Mouse (Mus musculus): ENCODE results near the gene Zg16. TPM values are rescaled to one million over a fixed set of nuclear protein-coding genes. Genes with fewer than 3 reads are reported as not detected.

Zg16 gene
- polyA plus RNA-seq, 1 experiment = 1.2 TPM

DNA sequence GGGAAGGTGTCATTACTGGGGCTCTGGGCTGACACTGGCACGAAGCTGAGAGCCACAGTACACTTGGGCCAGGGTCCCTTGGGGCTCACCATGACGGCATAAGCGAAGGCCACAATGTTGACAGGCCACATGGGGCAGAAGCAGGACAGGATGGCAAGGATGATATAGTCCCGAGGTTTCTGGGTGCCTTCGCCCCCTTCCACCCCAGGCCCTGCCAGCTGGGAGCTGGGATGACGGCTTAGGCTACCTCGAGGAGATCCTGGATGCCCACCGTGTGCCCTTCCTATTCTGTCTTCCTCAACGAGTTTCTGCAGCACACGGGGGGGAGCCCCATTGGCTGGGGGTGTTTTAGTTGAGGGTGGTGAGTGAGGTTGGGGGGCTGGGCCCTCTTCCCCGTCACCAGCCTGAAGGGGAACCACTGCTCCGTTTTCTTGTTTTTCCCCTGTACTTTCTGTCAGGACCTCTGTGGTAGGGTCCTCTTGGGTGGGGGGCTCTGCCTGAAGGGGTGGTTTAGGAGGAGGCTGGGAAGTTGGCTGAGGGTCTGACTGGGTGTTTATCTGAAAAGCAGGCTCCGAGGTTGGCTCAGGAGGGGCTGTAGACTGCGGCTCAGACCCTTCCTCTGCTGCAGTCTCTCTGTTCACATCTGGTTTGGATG lies 67.7 kb downstream of the Zg16 start:
- Histone ChIP-seq H3K4me3 (ENCODE audit: control insufficient read depth, insufficient read depth, low read length) (no peak overlapping the region), H3K27ac (ENCODE audit: control insufficient read depth, insufficient read depth, low read length) (no peak overlapping the region), H3K36me3 (ENCODE audit: control insufficient read depth, insufficient read depth, low read length) (peaks cover 7% of the 10 kb centered on the region; the same call in 1 of the 2 replicates), H3K4me1 (replicated peaks; ENCODE audit: control insufficient read depth, insufficient read depth, low read length) (peaks cover 80% of the 10 kb centered on the region), H3K27me3 (ENCODE audit: control insufficient read depth, insufficient read depth, low read length) (no peaks in the 10 kb centered on the region)
- WGBS = 89% methylated on average over 14 of the region's 14 CpGs
- no peak for TF ChIP-seq POLR2A (IDR thresholded peaks at IDR 0.05; ENCODE audit: control insufficient read depth, extremely low read depth, insufficient read depth, low read length, poor library complexity)
- TF ChIP-seq CTCF (IDR thresholded peaks at IDR 0.05; ENCODE audit: borderline replicate concordance, control insufficient read depth, extremely low read depth, insufficient read depth, low read length, poor library complexity) = no peak
- no peak for DNase-seq

DNA sequence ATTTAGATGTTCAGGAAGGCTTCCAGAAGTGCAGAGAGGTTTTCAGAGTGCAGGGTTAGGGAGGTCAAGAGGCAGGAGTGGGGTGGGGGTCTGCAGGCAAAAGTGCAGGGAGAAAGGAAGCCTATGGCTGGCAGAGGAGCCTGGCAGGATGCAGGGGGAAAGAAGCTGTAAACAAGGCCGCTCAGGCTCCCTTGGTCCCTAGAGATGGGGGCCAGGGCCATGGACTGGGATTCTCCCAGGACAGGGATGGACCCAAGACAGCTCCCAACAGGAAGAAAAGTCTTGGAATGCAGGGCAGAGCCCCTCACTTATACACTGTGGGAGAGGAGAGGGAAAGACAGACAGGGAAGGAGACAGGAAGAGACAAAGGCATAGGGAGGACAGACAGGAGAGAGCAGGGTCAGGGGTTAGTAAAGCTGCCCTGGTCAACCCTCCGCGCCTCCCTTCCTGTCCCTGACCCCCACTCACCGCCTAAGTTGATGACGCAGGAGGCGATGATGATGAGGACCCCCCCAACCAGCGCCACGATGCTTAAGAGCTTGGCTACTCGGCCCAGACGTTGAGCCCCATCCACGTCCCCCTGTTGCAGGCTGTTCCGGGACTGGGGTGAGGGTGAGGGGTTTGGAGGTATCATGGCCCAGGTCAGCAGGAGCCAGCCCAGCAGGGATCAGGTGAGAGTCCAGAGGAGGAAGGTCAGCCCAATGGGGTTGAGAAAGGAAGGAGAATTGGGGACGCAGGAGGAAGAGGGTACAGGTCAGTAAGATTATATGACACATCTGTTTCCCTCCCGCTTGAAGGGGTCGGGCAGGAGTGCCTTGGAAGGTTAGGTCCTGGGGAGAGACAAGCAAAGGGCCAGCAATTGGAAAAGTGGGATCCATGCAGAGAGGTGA lies 68.5 kb downstream of the Zg16 start:
- no peak for DNase-seq
- Histone ChIP-seq H3K27me3 (ENCODE audit: control insufficient read depth, insufficient read depth, low read length) (no peaks in the 10 kb centered on the region), H3K27ac (ENCODE audit: control insufficient read depth, insufficient read depth, low read length) (peak overlapping the region; percentile 73; the same call in 1 of the 2 replicates), H3K36me3 (ENCODE audit: control insufficient read depth, insufficient read depth, low read length) (peaks cover 7% of the 10 kb centered on the region; the same call in 1 of the 2 replicates), H3K4me1 (replicated peaks; ENCODE audit: control insufficient read depth, insufficient read depth, low read length) (peaks cover 79% of the 10 kb centered on the region), H3K4me3 (ENCODE audit: control insufficient read depth, insufficient read depth, low read length) (no peak overlapping the region)
- 93% methylated on average over 15 of the region's 15 CpGs for WGBS
- no peak for TF ChIP-seq CTCF (IDR thresholded peaks at IDR 0.05; ENCODE audit: borderline replicate concordance, control insufficient read depth, extremely low read depth, insufficient read depth, low read length, poor library complexity)

DNA sequence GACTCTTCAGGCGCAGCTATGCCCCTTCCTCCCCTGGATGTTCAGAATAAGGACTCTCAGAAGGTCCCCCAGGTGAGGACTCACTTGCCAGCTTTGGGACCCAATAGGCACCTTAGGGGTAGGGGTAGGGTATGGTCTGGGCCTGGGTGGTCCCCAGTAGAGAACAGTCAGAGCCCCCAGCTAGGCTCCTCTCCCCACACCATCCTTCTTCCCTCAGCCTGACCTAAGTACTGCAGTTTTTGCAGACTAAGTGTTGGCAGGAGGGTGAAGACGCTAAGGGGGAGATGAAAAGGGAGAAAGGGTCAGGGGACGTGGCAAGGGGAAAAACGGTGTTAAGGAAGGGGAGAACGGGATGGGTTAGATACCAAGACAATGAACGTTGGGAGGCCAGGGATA lies 69.2 kb downstream of the Zg16 start:
- H3K36me3 ChIP-seq (ENCODE audit: control insufficient read depth, insufficient read depth, low read length) = peaks cover 6% of the 10 kb centered on the region; the same call in 1 of the 2 replicates
- no peak for TF ChIP-seq CTCF (IDR thresholded peaks at IDR 0.05; ENCODE audit: borderline replicate concordance, control insufficient read depth, extremely low read depth, insufficient read depth, low read length, poor library complexity)
- TF ChIP-seq POLR2A (IDR thresholded peaks at IDR 0.05; ENCODE audit: control insufficient read depth, extremely low read depth, insufficient read depth, low read length, poor library complexity) = no peak
- peak overlapping the region; percentile 73 for H3K27ac ChIP-seq (ENCODE audit: control insufficient read depth, insufficient read depth, low read length)
- 88% methylated on average over 6 of the region's 6 CpGs for WGBS
- peaks cover 77% of the 10 kb centered on the region for H3K4me1 ChIP-seq (replicated peaks; ENCODE audit: control insufficient read depth, insufficient read depth, low read length)
- H3K27me3 ChIP-seq (ENCODE audit: control insufficient read depth, insufficient read depth, low read length) = no peaks in the 10 kb centered on the region
- H3K4me3 ChIP-seq (ENCODE audit: control insufficient read depth, insufficient read depth, low read length) = no peak overlapping the region
- DNase-seq = no peak

DNA sequence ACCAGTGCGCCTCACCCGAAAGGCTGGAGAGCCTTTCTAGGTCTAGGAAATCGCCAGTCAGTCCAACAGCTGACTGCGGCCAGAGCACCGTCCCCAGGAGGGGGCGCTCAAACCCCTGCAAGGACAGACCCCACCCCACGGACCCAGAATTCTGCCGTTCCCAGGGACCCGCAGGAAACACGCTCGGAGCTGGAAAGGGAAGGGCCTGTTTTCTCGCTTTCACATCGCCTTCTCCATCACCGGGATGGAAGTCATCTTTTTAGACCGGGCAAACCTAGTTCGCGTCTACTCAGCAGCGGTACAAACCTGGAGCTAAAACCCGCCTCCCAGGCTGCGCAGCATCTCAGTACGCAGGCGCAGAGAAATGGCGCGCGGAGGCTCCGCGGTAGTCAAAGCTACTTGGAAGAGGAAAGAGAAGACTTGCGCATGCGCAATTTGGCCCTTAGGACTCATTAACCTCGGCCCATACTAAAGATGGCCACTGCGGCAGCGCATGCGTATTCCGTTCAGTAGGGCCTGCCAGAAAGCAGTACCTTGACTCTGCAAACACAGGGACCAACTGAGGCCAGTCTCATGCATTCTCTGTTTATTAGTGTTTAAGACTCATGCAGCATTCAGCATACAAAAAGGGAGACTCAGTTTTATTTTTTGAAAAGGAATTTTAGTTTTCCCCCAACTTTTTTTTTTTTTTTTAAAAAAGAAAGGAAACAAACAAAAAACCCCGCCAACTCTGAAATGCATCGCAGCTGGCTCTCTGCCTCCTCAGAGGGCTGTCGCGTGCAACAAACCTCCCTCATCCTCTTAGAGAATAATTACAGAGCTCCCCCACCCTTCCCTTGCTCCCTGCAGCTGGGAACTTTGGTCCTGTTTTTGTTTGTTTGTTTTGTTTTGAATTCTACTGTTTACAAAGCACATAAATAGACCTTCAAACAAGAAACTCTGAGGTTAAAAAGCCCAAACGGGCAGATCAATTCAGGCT lies 69.9 kb downstream of the Zg16 start, which contains the start of gene Pagr1a:
TSS of gene Pagr1a (minus strand) at position 382 of the 979 bp plus-strand sequence.
- H3K4me1 ChIP-seq (replicated peaks; ENCODE audit: control insufficient read depth, insufficient read depth, low read length) = peaks cover 70% of the 10 kb centered on the region
- H3K27me3 ChIP-seq (ENCODE audit: control insufficient read depth, insufficient read depth, low read length) = no peaks in the 10 kb centered on the region
- H3K4me3 ChIP-seq (ENCODE audit: control insufficient read depth, insufficient read depth, low read length) = peak within 1 kb of the TSS; percentile 85
- peak within 1 kb of the TSS; percentile 82 for H3K27ac ChIP-seq (ENCODE audit: control insufficient read depth, insufficient read depth, low read length)
- 2% methylated on average over 39 of the region's 39 CpGs for whole genome bisulfite sequencing
- peak; percentile 95 for DNase-seq
- TF ChIP-seq POLR2A (IDR thresholded peaks at IDR 0.05; ENCODE audit: control insufficient read depth, extremely low read depth, insufficient read depth, low read length, poor library complexity) (peak; percentile 84), CTCF (IDR thresholded peaks at IDR 0.05; ENCODE audit: borderline replicate concordance, control insufficient read depth, extremely low read depth, insufficient read depth, low read length, poor library complexity) (peak; percentile 99)
- H3K36me3 ChIP-seq (ENCODE audit: control insufficient read depth, insufficient read depth, low read length) = no peaks in the 10 kb centered on the region

DNA sequence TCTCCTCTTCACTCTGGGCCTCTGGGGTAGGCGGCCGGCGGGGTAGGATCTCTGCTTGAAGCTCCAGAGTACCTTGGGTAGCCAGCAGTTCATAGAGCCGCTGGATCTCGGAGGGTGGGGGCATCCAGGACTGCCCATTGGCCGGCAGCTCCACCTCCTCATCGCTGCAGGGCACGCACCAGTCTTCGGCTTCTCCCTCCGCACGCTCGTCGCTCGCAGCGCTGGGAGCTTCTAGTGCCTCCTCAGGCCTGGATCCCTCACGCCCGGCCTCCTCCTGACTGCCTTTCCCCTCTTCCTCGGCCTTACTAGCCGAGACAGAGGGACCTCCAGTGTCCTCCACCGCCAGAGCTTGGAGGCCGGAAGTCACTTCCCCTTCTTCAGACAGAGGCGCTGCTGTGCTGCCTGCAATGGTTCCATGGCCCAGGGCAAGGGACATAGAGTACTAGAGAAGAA lies 70.6 kb downstream of the Zg16 start:
- H3K27ac ChIP-seq (ENCODE audit: control insufficient read depth, insufficient read depth, low read length) = peak overlapping the region; percentile 82
- no peak for DNase-seq
- under 1% methylated on average over 22 of the region's 22 CpGs for WGBS
- H3K4me1 ChIP-seq (replicated peaks; ENCODE audit: control insufficient read depth, insufficient read depth, low read length) = peaks cover 62% of the 10 kb centered on the region
- H3K36me3 ChIP-seq (ENCODE audit: control insufficient read depth, insufficient read depth, low read length) = no peaks in the 10 kb centered on the region
- H3K27me3 ChIP-seq (ENCODE audit: control insufficient read depth, insufficient read depth, low read length) = no peaks in the 10 kb centered on the region
- TF ChIP-seq CTCF (IDR thresholded peaks at IDR 0.05; ENCODE audit: borderline replicate concordance, control insufficient read depth, extremely low read depth, insufficient read depth, low read length, poor library complexity) = no peak
- no peak for TF ChIP-seq POLR2A (IDR thresholded peaks at IDR 0.05; ENCODE audit: control insufficient read depth, extremely low read depth, insufficient read depth, low read length, poor library complexity)
- peak overlapping the region; percentile 85 for H3K4me3 ChIP-seq (ENCODE audit: control insufficient read depth, insufficient read depth, low read length)

DNA sequence TGATC lies 70.8 kb downstream of the Zg16 start, which contains the start of gene Pagr1b:
TSS of gene Pagr1b (minus strand) at position 4 of the 5 bp plus-strand sequence.
- no peaks in the 10 kb centered on the region for H3K27me3 ChIP-seq (ENCODE audit: control insufficient read depth, insufficient read depth, low read length)
- peaks cover 60% of the 10 kb centered on the region for H3K4me1 ChIP-seq (replicated peaks; ENCODE audit: control insufficient read depth, insufficient read depth, low read length)
- H3K27ac ChIP-seq (ENCODE audit: control insufficient read depth, insufficient read depth, low read length) = peak within 1 kb of the TSS; percentile 82
- no peak for TF ChIP-seq CTCF (IDR thresholded peaks at IDR 0.05; ENCODE audit: borderline replicate concordance, control insufficient read depth, extremely low read depth, insufficient read depth, low read length, poor library complexity)
- TF ChIP-seq POLR2A (IDR thresholded peaks at IDR 0.05; ENCODE audit: control insufficient read depth, extremely low read depth, insufficient read depth, low read length, poor library complexity) = no peak
- peak within 1 kb of the TSS; percentile 85 for H3K4me3 ChIP-seq (ENCODE audit: control insufficient read depth, insufficient read depth, low read length)
- no peaks in the 10 kb centered on the region for H3K36me3 ChIP-seq (ENCODE audit: control insufficient read depth, insufficient read depth, low read length)
- no peak for DNase-seq
